Comparison of ENCODE assay signal across 26 mouse cellular contexts in the genomic region with DNA sequence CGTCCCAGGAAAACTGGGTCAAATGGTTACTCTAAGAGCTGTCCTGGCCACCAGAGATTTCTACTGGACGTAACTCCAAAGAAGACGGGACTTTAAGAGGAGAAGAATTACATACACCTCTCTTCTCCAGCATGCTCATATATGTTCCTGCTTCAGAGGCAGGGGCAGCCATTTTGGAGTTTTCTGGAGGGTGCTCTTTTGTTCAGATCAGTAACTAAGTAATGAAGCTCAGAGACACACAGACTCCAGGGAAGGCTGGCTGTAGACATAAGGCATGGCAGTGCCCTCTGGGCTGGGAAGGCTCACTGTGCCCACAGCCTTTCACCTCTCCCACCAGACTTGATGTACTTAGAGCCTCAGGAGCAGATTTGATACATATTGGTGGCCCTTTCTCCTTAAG. TPM values are rescaled to one million over a fixed set of nuclear protein-coding genes. Genes with fewer than 3 reads are reported as not detected.
A peak's percentile ranks its signal among the peaks of the same experiment; 100 is the strongest.
DNase-seq lines count a peak whose midpoint lies in the region; ATAC-seq lines count a peak whose summit lies in the region.
"Had no signal": no experiment of that assay in that cellular context is flagged by ENCODE, and none has a peak within 500 bp of the region (broad histone marks: within the 10 kb centered on the region; RNA-seq: fewer than 3 reads in every experiment).

No protein-coding gene starts in this region.

- H3K27ac ChIP-seq in heart, embryonic 16.5 days (ENCODE audit: low read length): no peak overlapping the region
- H3K27ac ChIP-seq: embryonic facial prominence, embryonic 13.5 days; forebrain, embryonic 12.5 days; heart, adult 2 months; heart, embryonic 15.5 days; hindbrain, embryonic 12.5 days had no signal

- no peaks in the 10 kb centered on the region for H3K9me3 ChIP-seq in heart, embryonic 16.5 days (replicated peaks; ENCODE audit: control insufficient read depth, low read length)
- H3K9me3 ChIP-seq: embryonic facial prominence, embryonic 13.5 days; forebrain, embryonic 12.5 days; G1E; heart, embryonic 15.5 days; hindbrain, embryonic 12.5 days had no signal

- H3K4me1 ChIP-seq in heart, embryonic 16.5 days (ENCODE audit: control insufficient read depth, insufficient read depth, low read length): no peaks in the 10 kb centered on the region
- H3K4me1 ChIP-seq: forebrain, embryonic 12.5 days; heart, embryonic 15.5 days; hindbrain, embryonic 12.5 days had no signal

- peaks cover 4% of the 10 kb centered on the region; the same call in 1 of the 2 replicates for H3K27me3 ChIP-seq in heart, embryonic 16.5 days (ENCODE audit: control insufficient read depth, insufficient read depth, low read length)
- H3K27me3 ChIP-seq: heart, embryonic 15.5 days had no signal

- H3K9ac ChIP-seq in heart, embryonic 16.5 days (ENCODE audit: low read length): peak overlapping the region; percentile 35; the same call in 1 of the 2 replicates
- H3K9ac ChIP-seq: embryonic facial prominence, embryonic 13.5 days; forebrain, embryonic 12.5 days; heart, embryonic 15.5 days; hindbrain, embryonic 12.5 days had no signal

- no peaks in the 10 kb centered on the region for H3K36me3 ChIP-seq in heart, embryonic 16.5 days (ENCODE audit: control insufficient read depth, insufficient read depth)
- H3K36me3 ChIP-seq: embryonic facial prominence, embryonic 13.5 days; forebrain, embryonic 12.5 days; G1E; heart, embryonic 15.5 days; hindbrain, embryonic 12.5 days had no signal

- intact Hi-C loops in heart, postnatal 10 days (cut with DNase I): no loop called here

- ATAC-seq in heart, embryonic 16.5 days (replicated peaks; ENCODE audit: extremely low read depth, insufficient read depth, low FRiP score): no peak
- no peak for ATAC-seq in activated CD4-positive, CD25-positive, alpha-beta regulatory T cell, adult 4 months
- ATAC-seq: forebrain, embryonic 16.5 days; hindbrain, embryonic 16.5 days had no signal

- H3K4me3 ChIP-seq in heart, embryonic 16.5 days (ENCODE audit: low read length): peak overlapping the region; percentile 32
- H3K4me3 ChIP-seq: embryonic facial prominence, embryonic 13.5 days; forebrain, embryonic 12.5 days; heart, adult 2 months; heart, embryonic 15.5 days; hindbrain, embryonic 12.5 days had no signal

- no peak for DNase-seq in heart, postnatal 10 days
- peak; percentile 50 for DNase-seq in CD4-positive helper T cell, adult 2 months (ENCODE audit: low read depth, low spot score)
- DNase-seq in naive thymus-derived CD4-positive, alpha-beta T cell, adult 2 months (ENCODE audit: low read depth): peak; percentile 66
- DNase-seq in thymus, postnatal 25 days: peak; percentile 64
- no peak for DNase-seq in urinary bladder, adult 2 months (ENCODE audit: low spot score)
- no peak for DNase-seq in kidney, adult 8-10 months
- DNase-seq: adrenal gland, adult 2 months; adrenal gland, postnatal 25 days; cerebellum, adult 18-20 months; cerebellum, adult 9-11 months; cerebellum, postnatal 36 days; gastrocnemius, postnatal 10 days; heart, adult 2 months; heart, postnatal 4 days had no signal

- 79% methylated on average over 3 of the region's 3 CpGs for WGBS in heart, embryonic 16.5 days

- no peak overlapping the region for H3K4me2 ChIP-seq in heart, embryonic 16.5 days (ENCODE audit: low read depth, low read length)
- H3K4me2 ChIP-seq: embryonic facial prominence, embryonic 13.5 days; forebrain, embryonic 12.5 days; heart, embryonic 11.5 days; heart, embryonic 15.5 days; hindbrain, embryonic 12.5 days had no signal

RNA-seq across cellular contexts. Expression of a gene that starts 0.9 kb away (rescaled TPM):
- polyA plus RNA-seq in heart, embryonic 16.5 days (2015; fragmentation: Nextera tagmentation; extraction: Ambion mirVana): 11.7 and 30.7 TPM in 2 replicates
- 1 to 10 TPM in 1 of 2 experiments, under 1 TPM in 1; 0.77 to 1.5 TPM for total RNA-seq in heart, postnatal 10 days (2021)
- 0.55 and 0.68 TPM in 2 replicates for polyA plus RNA-seq in urinary bladder, adult 2 months (2012; rRNA removed)
- polyA plus RNA-seq in activated CD4-positive, CD25-positive, alpha-beta regulatory T cell, adult 4 months (2017; shearing (Covaris generic)): 1,000 to 10,000 TPM in 1 of 2 experiments, 100 to 1,000 TPM in 1; 682 to 1,081 TPM
- total RNA-seq: adrenal gland, postnatal 25 days; G1E had no signal
- polyA plus RNA-seq: C2C12; embryonic facial prominence, embryonic 13.5 days; forebrain, embryonic 12.5 days; forebrain, embryonic 16.5 days; G1E; heart, embryonic 11.5 days; hindbrain, embryonic 12.5 days; hindbrain, embryonic 16.5 days had no signal

RNA-seq across cellular contexts. Expression of a gene that starts 2.3 kb away (rescaled TPM):
- 37.6 and 99.6 TPM in 2 replicates for polyA plus RNA-seq in heart, embryonic 16.5 days (2015; fragmentation: Nextera tagmentation; extraction: Ambion mirVana)
- total RNA-seq in heart, postnatal 10 days (2021): 1 to 10 TPM; 1.2 to 1.3 TPM
- polyA plus RNA-seq in urinary bladder, adult 2 months (2012; rRNA removed): 1.5 and 1.8 TPM in 2 replicates
- 1,000 to 10,000 TPM; 1,430 to 1,870 TPM for polyA plus RNA-seq in activated CD4-positive, CD25-positive, alpha-beta regulatory T cell, adult 4 months (2017; shearing (Covaris generic))
- total RNA-seq: gastrocnemius, postnatal 10 days had no signal
- polyA plus RNA-seq: adrenal gland, adult 2 months; C2C12; forebrain, embryonic 16.5 days; frontal cortex, adult 2 months; heart, embryonic 11.5 days; hindbrain, embryonic 12.5 days; hindbrain, embryonic 16.5 days had no signal

RNA-seq across cellular contexts. Expression of a gene that starts 17.1 kb away (rescaled TPM):
- polyA plus RNA-seq in heart, embryonic 16.5 days (2015; fragmentation: Nextera tagmentation; extraction: Ambion mirVana): 16.8 and 17.7 TPM in 2 replicates
- 10 to 100 TPM; 41.1 to 45.1 TPM for total RNA-seq in heart, postnatal 10 days (2021)
- polyA plus RNA-seq in urinary bladder, adult 2 months (2012; rRNA removed): 23.2 and 29.1 TPM in 2 replicates
- 10 to 100 TPM; 34.0 to 38.4 TPM for polyA plus RNA-seq in activated CD4-positive, CD25-positive, alpha-beta regulatory T cell, adult 4 months (2017; shearing (Covaris generic))

RNA-seq across cellular contexts. Expression of a gene that starts 26.9 kb away (rescaled TPM):
- 25.0 and 71.7 TPM in 2 replicates for polyA plus RNA-seq in heart, embryonic 16.5 days (2015; fragmentation: Nextera tagmentation; extraction: Ambion mirVana)
- 1 to 10 TPM; 2.0 to 2.4 TPM for total RNA-seq in heart, postnatal 10 days (2021)
- polyA plus RNA-seq in urinary bladder, adult 2 months (2012; rRNA removed): 0.94 and 0.98 TPM in 2 replicates
- 1,000 to 10,000 TPM in 1 of 2 experiments, 100 to 1,000 TPM in 1; 791 to 1,491 TPM for polyA plus RNA-seq in activated CD4-positive, CD25-positive, alpha-beta regulatory T cell, adult 4 months (2017; shearing (Covaris generic))
- total RNA-seq: gastrocnemius, postnatal 10 days had no signal
- polyA plus RNA-seq: C2C12; embryonic facial prominence, embryonic 13.5 days; forebrain, embryonic 12.5 days; forebrain, embryonic 16.5 days; G1E; heart, embryonic 11.5 days; hindbrain, embryonic 12.5 days had no signal

RNA-seq across cellular contexts. Expression of a gene that starts 57.1 kb away (rescaled TPM):
- 4.2 and 6.1 TPM in 2 replicates for polyA plus RNA-seq in heart, embryonic 16.5 days (2015; fragmentation: Nextera tagmentation; extraction: Ambion mirVana)
- 1 to 10 TPM; 1.6 to 2.2 TPM for total RNA-seq in heart, postnatal 10 days (2021)
- 53.5 and 62.3 TPM in 2 replicates for polyA plus RNA-seq in urinary bladder, adult 2 months (2012; rRNA removed)
- polyA plus RNA-seq in activated CD4-positive, CD25-positive, alpha-beta regulatory T cell, adult 4 months (2017; shearing (Covaris generic)): not detected
- polyA plus RNA-seq: C2C12, G1E had no signal

Comparison
In these comparisons a context has a peak if more than half of its experiments do, and no peak if none do; other contexts are left out.
1. DNase-seq: peak in CD4-positive helper T cell, adult 2 months (single experiment), naive thymus-derived CD4-positive, alpha-beta T cell, adult 2 months (single experiment) and thymus, postnatal 25 days (single experiment); none in heart, postnatal 10 days (0 of 2), urinary bladder, adult 2 months (single experiment) and kidney, adult 8-10 months (0 of 2).
2. RNA of a gene that starts 0.9 kb away (polyA plus RNA-seq): 682 to 1,081 TPM in activated CD4-positive, CD25-positive, alpha-beta regulatory T cell, adult 4 months; 11.7 to 30.7 TPM in heart, embryonic 16.5 days and 0.55 to 0.68 TPM in urinary bladder, adult 2 months; every median in the first group is over 10 times any median in the second.
3. RNA of a gene that starts 2.3 kb away (polyA plus RNA-seq): 1,430 to 1,870 TPM in activated CD4-positive, CD25-positive, alpha-beta regulatory T cell, adult 4 months and 37.6 to 99.6 TPM in heart, embryonic 16.5 days; 1.5 to 1.8 TPM in urinary bladder, adult 2 months; every median in the first group is over 10 times any median in the second.